Mouse (Mus musculus) intestine, embryonic 16.5 days (tissue): ENCODE results near the gene Tbrg4. TPM values are rescaled to one million over a fixed set of nuclear protein-coding genes. Genes with fewer than 3 reads are reported as not detected.

Experiments used
- ATAC-seq: fragments of 200-750 bp; cut with Nextera tagmentation; 2 replicates; pipeline ENCODE4 v1.8.0; 2017; ENCODE audit warnings: moderate TSS enrichment, moderate library complexity
- H3K27ac ChIP-seq: fragments of 300-500 bp; sonication (generic); 2 replicates; pipeline ENCODE4 v1.5.1; 2014; ENCODE audit warnings: mild to moderate bottlenecking, low read length
- H3K27me3 ChIP-seq: fragments of 300-500 bp; sonication (generic); replicated peaks from 2 replicates; pipeline ENCODE4 v1.6.1; 2014; ENCODE audit warnings: low read length, control low read depth, mixed read lengths; ENCODE audit not compliant: control insufficient read depth, insufficient read depth
- H3K36me3 ChIP-seq: fragments of 300-500 bp; sonication (generic); 2 replicates; pipeline ENCODE4 v1.6.1; 2014; ENCODE audit warnings: low read length, control low read depth; ENCODE audit not compliant: control insufficient read depth, insufficient read depth
- H3K4me1 ChIP-seq: fragments of 300-500 bp; sonication (generic); 2 replicates; pipeline ENCODE4 v1.6.1; 2014; ENCODE audit warnings: low read length, control low read depth, mixed read lengths; ENCODE audit not compliant: control insufficient read depth, insufficient read depth
- H3K4me2 ChIP-seq: fragments of 300-500 bp; sonication (generic); 2 replicates; pipeline ENCODE4 v1.6.1; 2014; ENCODE audit warnings: low read depth, low read length, control low read depth
- H3K4me3 ChIP-seq: fragments of 300-500 bp; sonication (generic); 2 replicates; pipeline ENCODE4 v1.5.1; 2014; ENCODE audit warnings: mild to moderate bottlenecking, low read length
- H3K9ac ChIP-seq: fragments of 300-500 bp; sonication (generic); 2 replicates; pipeline ENCODE4 v1.6.1; 2014; ENCODE audit warnings: low read depth, low read length
- H3K9me3 ChIP-seq: fragments of 300-500 bp; sonication (generic); 2 replicates; pipeline ENCODE4 v1.6.1; 2016; ENCODE audit warnings: low read length, control low read depth; ENCODE audit not compliant: control insufficient read depth
- WGBS: fragments of 180-500 bp; shearing (Covaris S2); extraction: QIAGEN DNeasy Blood & Tissue Kit; methylation state at CpG from one replicate; pipeline ENCODE4 v1.1.7; 2014; 5-methylcytosine and 5-hydroxymethylcytosine counted together
- polyA plus RNA-seq: library from polyadenylated mRNA; unstranded; fragments of >200 nt; fragmentation: Nextera tagmentation; extraction: Ambion mirVana; gene quantifications from 2 replicates; pipeline ENCODE4 v1.2.1, GENCODE M21; 2015

Tbrg4 gene
- polyA plus RNA-seq, 1 experiment from 2014 or later, result 64.0 TPM

DNA sequence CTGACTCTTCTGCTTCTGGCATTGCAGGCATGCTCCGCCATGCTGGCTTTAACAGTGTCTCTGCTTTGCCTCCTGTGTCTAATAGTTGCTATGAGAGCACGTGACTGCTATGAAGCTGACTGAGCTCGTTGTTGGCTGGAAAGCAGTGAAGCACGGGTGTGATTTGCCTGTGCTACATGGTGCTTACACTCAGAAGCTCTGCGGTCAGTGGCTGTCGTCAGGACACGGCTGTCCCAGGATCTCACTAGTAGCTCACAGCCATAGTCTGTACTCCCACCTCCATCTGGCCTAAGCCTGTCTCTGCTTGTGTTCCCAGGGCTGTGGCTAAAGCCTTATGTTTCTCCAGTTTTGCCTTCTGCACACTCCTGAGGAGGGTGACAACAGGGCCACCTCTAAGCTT is 37.6 kb downstream of the Tbrg4 start:
- Histone ChIP-seq H3K36me3 (peaks cover 41% of the 10 kb centered on the region), H3K4me3 (no peak overlapping the region), H3K9ac (no peak overlapping the region), H3K27me3 (no peaks in the 10 kb centered on the region), H3K9me3 (no peaks in the 10 kb centered on the region), H3K4me1 (no peaks in the 10 kb centered on the region; the same call in 1 of the 2 replicates), H3K27ac (no peak overlapping the region), H3K4me2 (no peak overlapping the region)
- no peak for ATAC-seq
- WGBS, result 87% methylated on average over 7 of the region's 7 CpGs

DNA sequence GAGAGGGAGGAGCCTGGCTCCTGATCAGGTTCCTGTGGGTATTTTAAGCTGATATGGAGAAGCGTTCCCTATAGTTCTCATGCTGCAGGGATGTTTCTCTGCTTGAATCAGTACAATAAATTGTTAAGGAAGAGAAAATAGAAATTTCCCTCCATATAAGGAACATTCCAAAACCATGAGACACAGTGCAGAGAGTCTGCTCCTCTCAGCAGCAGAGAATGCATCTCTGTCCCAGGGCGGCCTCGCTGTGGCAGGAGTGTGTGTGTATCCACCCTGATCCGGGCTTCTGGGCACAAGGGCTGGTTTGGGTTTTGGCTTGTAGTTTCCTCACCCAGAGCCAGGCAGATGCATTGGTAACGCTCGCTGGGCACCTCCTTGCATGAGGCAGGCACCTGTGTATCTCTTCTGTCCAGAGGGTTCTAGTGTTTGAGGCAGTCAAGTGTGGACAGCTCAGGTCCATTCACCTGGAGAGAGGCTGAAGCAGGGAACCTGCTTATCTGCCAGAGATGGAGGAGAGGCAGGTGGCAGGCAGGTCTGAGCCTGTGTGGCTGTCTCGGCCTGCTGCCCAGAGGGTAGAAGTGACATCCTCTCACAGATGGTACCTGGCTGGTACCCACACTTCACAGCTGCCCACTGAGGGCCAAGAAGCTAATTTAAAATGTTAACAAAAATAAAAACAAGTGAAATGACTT is 38.5 kb downstream of the Tbrg4 start:
- Histone ChIP-seq H3K4me1 (no peaks in the 10 kb centered on the region; the same call in 1 of the 2 replicates), H3K4me3 (no peak overlapping the region), H3K9ac (no peak overlapping the region), H3K27me3 (no peaks in the 10 kb centered on the region), H3K36me3 (peaks cover 32% of the 10 kb centered on the region), H3K4me2 (no peak overlapping the region), H3K27ac (peak overlapping the region; percentile 73), H3K9me3 (no peaks in the 10 kb centered on the region)
- peak; percentile 71; the same call in 1 of the 2 replicates for ATAC-seq
- WGBS, result 72% methylated on average over 7 of the region's 7 CpGs

DNA sequence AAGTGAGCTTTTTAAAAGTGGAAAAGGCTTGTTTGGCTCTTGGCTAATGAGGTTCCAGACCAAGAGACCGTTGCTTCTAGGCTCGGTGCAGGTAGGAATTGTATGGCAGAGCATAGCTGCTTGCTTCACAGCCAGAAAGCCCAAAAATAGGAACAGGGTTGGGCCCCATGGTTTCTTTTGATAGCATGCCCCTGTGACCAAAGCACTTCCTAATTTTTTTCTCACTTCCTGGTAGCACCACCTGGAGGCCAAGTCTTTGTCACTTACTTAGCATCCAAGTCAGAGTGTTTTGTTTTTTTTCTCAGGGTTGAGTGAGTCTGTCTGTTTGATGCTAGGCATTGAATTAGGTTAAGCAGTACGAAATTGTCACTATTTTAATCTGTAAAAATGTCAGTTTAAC is 39.2 kb downstream of the Tbrg4 start:
- no peak overlapping the region for H3K4me3 ChIP-seq
- no peaks in the 10 kb centered on the region for H3K27me3 ChIP-seq
- H3K9me3 ChIP-seq, result no peaks in the 10 kb centered on the region
- peaks cover 26% of the 10 kb centered on the region for H3K36me3 ChIP-seq
- 87% methylated on average over 3 of the region's 3 CpGs for WGBS
- no peak overlapping the region for H3K9ac ChIP-seq
- ATAC-seq, result no peak
- peak overlapping the region; percentile 73; the same call in 1 of the 2 replicates for H3K27ac ChIP-seq
- no peak overlapping the region for H3K4me2 ChIP-seq
- H3K4me1 ChIP-seq, result no peaks in the 10 kb centered on the region; the same call in 1 of the 2 replicates

DNA sequence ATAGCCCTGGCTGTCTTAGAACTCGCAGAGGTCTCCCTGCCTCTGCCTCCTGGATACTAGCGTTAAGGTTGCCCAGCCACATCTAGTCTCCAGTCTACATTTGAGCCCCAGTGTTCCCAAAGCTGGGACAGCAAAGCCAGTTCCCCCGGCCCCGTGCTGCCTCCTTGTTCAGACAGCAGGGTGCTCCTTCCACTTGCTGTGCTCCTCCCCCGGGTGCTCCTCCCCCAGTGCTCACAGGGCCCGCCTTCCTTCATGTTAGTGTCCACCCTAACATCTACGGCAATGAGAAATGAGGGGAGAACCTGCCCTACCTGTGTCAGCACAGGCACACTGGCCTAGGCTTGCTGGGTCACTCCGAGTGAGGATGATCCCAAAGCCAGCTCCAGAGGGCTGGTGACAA is 40.1 kb downstream of the Tbrg4 start:
- H3K4me2 ChIP-seq, result no peak overlapping the region

DNA sequence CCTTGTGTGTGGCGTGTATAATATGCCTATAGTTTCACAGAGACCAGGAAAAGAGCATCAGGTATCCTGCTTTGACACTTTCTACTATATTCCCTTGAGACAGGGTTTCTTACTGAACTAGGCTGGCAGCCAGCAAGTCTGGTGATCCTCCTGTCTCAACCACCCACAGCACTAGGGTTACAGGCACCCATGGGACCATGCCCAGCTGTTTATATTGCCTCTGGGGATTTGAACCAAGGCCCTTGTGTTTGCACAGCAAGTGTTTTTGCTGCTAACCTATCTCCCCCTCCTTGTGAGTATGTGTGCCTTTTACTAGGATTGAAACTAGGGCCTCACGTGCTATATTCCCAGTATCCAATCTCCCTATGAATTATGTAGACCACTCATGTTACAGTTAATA is 44.3 kb downstream of the Tbrg4 start:
- no peak overlapping the region for H3K4me2 ChIP-seq
- no peaks in the 10 kb centered on the region for H3K9me3 ChIP-seq
- H3K4me1 ChIP-seq, result no peaks in the 10 kb centered on the region
- H3K9ac ChIP-seq, result no peak overlapping the region
- no peak for ATAC-seq
- no peaks in the 10 kb centered on the region for H3K27me3 ChIP-seq
- peaks cover 6% of the 10 kb centered on the region; the same call in 1 of the 2 replicates for H3K36me3 ChIP-seq
- H3K4me3 ChIP-seq, result no peak overlapping the region
- no peak overlapping the region for H3K27ac ChIP-seq
- WGBS, result 87% methylated on average over 2 of the region's 2 CpGs

More for the DNA sequence above, 40.1 kb downstream of the Tbrg4 start:
- H3K4me1 ChIP-seq, result no peaks in the 10 kb centered on the region; the same call in 1 of the 2 replicates
- peaks cover 17% of the 10 kb centered on the region for H3K36me3 ChIP-seq
- no peaks in the 10 kb centered on the region for H3K9me3 ChIP-seq
- WGBS, result 94% methylated on average over 8 of the region's 8 CpGs
- H3K27ac ChIP-seq, result no peak overlapping the region
- no peak overlapping the region for H3K9ac ChIP-seq
- no peaks in the 10 kb centered on the region for H3K27me3 ChIP-seq
- no peak for ATAC-seq
- H3K4me3 ChIP-seq, result no peak overlapping the region

DNA sequence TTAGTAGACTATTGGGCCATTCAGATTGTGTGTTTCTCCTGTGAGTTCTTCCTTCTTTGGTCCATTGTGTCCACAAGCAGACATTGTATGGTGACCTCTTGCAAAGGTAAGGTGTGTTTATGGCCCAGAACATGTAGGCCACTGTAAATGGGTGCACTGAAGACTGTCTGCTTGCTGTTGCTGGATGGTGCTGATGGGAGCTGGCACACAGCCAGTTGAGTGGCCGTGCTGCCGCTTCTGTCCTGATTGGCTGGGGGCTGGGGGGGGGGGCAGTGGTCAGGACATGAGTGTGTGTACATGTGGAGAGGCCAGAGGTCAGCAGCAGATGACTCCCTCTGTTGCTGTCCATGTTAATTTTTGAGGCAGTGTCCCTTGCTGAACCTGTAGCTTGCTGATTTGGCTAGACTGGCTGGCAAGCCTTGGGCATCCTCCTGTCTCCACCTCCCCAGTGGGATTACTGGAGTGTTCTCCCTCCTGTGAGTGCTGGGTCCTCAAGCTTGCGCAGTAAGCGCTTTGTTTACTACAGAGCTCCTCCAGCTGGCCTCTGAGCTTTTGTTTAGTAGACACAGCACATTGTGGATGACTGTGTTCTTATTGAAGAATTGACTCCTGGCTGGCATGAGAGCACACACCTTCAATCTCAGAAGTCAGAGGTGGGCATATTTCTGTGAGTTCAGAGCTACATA is 45.7 kb downstream of the Tbrg4 start:
- peaks cover 6% of the 10 kb centered on the region; the same call in 1 of the 2 replicates for H3K36me3 ChIP-seq
- 0 out of 2 replicates have a peak, but pooled peaks have one; percentile 31 for ATAC-seq
- no peak overlapping the region for H3K4me2 ChIP-seq
- no peaks in the 10 kb centered on the region for H3K9me3 ChIP-seq
- 69% methylated on average over 4 of the region's 4 CpGs for WGBS
- H3K4me1 ChIP-seq, result no peaks in the 10 kb centered on the region
- no peak overlapping the region for H3K4me3 ChIP-seq
- no peaks in the 10 kb centered on the region for H3K27me3 ChIP-seq
- no peak overlapping the region for H3K27ac ChIP-seq
- H3K9ac ChIP-seq, result no peak overlapping the region

DNA sequence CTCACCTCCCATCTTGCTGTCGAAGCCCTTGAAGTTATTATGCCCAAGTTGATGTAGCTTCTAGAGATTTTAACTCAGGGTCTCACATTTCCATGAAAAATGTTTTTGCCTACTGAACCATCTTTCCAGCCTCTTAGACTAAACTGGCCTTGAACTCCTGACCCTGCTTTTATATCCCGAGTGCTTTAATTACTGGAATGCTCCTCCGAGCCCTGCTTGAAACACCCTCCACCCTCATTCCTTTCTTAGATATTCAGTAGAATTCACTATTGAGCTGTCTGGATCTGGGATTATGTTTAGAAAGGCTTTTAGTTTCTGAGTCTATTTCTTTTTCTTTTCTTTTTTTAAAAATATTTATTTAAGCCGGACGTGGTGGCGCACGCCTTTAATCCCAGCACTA is 46.5 kb downstream of the Tbrg4 start:
- Histone ChIP-seq H3K27ac (no peak overlapping the region), H3K27me3 (no peaks in the 10 kb centered on the region), H3K9me3 (no peaks in the 10 kb centered on the region), H3K36me3 (no peaks in the 10 kb centered on the region), H3K4me3 (no peak overlapping the region), H3K4me2 (no peak overlapping the region), H3K4me1 (no peaks in the 10 kb centered on the region), H3K9ac (no peak overlapping the region)
- 85% methylated on average over 7 of the region's 7 CpGs for WGBS
- ATAC-seq, result no peak

DNA sequence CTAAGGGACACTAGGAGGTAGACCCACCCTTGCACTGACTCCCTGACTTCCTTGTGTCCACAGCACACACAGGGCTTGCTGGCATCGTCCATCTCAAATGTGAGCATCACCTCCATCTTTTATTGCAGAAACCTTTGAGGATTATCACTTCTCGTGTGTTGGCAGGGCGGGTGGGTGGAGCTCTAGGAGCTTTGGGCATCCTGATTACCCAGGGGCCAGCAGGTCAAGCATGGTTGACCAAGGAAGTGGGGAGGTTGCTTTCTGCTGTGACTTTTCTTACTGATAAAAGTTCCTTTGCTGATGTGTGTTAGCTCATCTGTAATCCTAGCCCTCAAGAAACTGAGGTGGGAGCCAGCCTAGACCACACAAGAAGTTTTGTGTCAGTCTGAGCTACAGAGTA is 49.7 kb downstream of the Tbrg4 start:
- no peaks in the 10 kb centered on the region for H3K9me3 ChIP-seq
- H3K27me3 ChIP-seq, result no peaks in the 10 kb centered on the region
- no peak overlapping the region for H3K4me2 ChIP-seq
- H3K4me3 ChIP-seq, result no peak overlapping the region
- 83% methylated on average over 3 of the region's 3 CpGs for WGBS
- H3K4me1 ChIP-seq, result no peaks in the 10 kb centered on the region
- H3K9ac ChIP-seq, result no peak overlapping the region
- no peak for ATAC-seq
- no peak overlapping the region for H3K27ac ChIP-seq
- H3K36me3 ChIP-seq, result no peaks in the 10 kb centered on the region

DNA sequence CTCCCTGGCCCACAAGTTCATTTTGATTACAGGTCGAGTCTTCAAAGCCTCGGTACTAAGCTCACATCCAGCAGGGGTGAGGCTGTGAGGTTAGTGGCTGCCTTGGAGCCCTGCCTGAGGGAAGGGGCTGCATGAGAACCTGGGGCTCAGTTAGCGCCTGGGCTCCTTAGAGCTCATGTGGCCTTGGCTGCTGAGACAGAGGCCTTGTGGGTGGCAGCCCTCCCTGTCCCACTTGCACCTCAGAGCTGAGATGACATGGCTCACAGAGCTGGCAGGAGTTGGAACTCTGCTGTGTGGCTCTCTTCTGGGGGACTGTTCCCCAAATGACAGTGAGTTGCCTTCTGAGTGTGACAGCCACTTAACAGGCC is 56.5 kb downstream of the Tbrg4 start:
- H3K27ac ChIP-seq, result no peak overlapping the region; the same call in 1 of the 2 replicates

More for the DNA sequence above, 56.5 kb downstream of the Tbrg4 start:
- 41% methylated on average over 3 of the region's 3 CpGs for WGBS
- no peaks in the 10 kb centered on the region for H3K9me3 ChIP-seq
- H3K9ac ChIP-seq, result no peak overlapping the region
- no peak for ATAC-seq
- no peak overlapping the region for H3K4me3 ChIP-seq
- no peak overlapping the region for H3K4me2 ChIP-seq
- peaks cover 13% of the 10 kb centered on the region; the same call in 1 of the 2 replicates for H3K4me1 ChIP-seq
- H3K27me3 ChIP-seq, result no peaks in the 10 kb centered on the region
- H3K36me3 ChIP-seq, result peaks cover 2% of the 10 kb centered on the region; the same call in 1 of the 2 replicates
